Mouse (Mus musculus) bone marrow, adult 2 months (tissue): ENCODE measurements around the gene Ppp1r14b.
A peak's percentile ranks its signal among the peaks of the same experiment; 100 is the strongest.

Source experiments
- CTCF ChIP-seq: fragments of 200-500 bp; IDR thresholded peaks from 2 replicates; pipeline ENCODE4 v1.5.1; 2011; ENCODE audit warnings: low read length, control low read depth; ENCODE audit not compliant: control insufficient read depth, insufficient read depth
- POLR2A ChIP-seq: fragments of 200-500 bp; IDR thresholded peaks from 2 replicates; pipeline ENCODE4 v1.6.1; 2011; ENCODE audit warnings: low read depth, mild to moderate bottlenecking, control low read depth, low read length, borderline replicate concordance; ENCODE audit not compliant: control insufficient read depth

- TF ChIP-seq CTCF (peak; percentile 4; the same call in 1 of the 2 replicates), POLR2A (peak; percentile 78; the same call in 1 of the 2 replicates)
Observed at GRCm38 (mm10) chr19:6951381-6951968, 23.3 kb upstream of the Ppp1r14b start.
